Mouse (Mus musculus) lung, embryonic 16.5 days (tissue): Measurements from ENCODE around the gene Gzma. TPM values are rescaled to one million over a fixed set of nuclear protein-coding genes. Genes with fewer than 3 reads are reported as not detected.

Experiments
- ATAC-seq: fragments of 200-750 bp; cut with Nextera tagmentation; 2 replicates; pipeline ENCODE4 v1.8.0; 2017; ENCODE audit warnings: low read depth, mild to moderate bottlenecking, moderate library complexity
- H3K27ac ChIP-seq: fragments of 300-500 bp; sonication (generic); 2 replicates; pipeline ENCODE4 v1.5.1; 2014; ENCODE audit warnings: mild to moderate bottlenecking, control low read depth, low read length
- H3K27me3 ChIP-seq: fragments of 300-500 bp; sonication (generic); 2 replicates; pipeline ENCODE4 v1.6.1; 2014; ENCODE audit warnings: low read depth, low read length, mixed read lengths; ENCODE audit not compliant: control insufficient read depth, insufficient read depth
- H3K36me3 ChIP-seq: fragments of 300-500 bp; sonication (generic); 2 replicates; pipeline ENCODE4 v1.6.1; 2014; ENCODE audit warnings: low read length; ENCODE audit not compliant: control insufficient read depth, insufficient read depth
- H3K4me1 ChIP-seq: fragments of 300-500 bp; sonication (generic); replicated peaks from 2 replicates; pipeline ENCODE4 v1.6.1; 2014; ENCODE audit warnings: low read length, mixed read lengths; ENCODE audit not compliant: control insufficient read depth, insufficient read depth
- H3K4me2 ChIP-seq: fragments of 300-500 bp; sonication (generic); 2 replicates; pipeline ENCODE4 v1.6.1; 2014; ENCODE audit warnings: low read depth, low read length, control low read depth
- H3K4me3 ChIP-seq: fragments of 300-500 bp; sonication (generic); 2 replicates; pipeline ENCODE4 v1.5.1; 2014; ENCODE audit warnings: mild to moderate bottlenecking, low read length, control low read depth
- H3K9ac ChIP-seq: fragments of 300-500 bp; sonication (generic); 2 replicates; pipeline ENCODE4 v1.6.1; 2014; ENCODE audit warnings: low read length, control low read depth
- H3K9me3 ChIP-seq: fragments of 300-500 bp; sonication (generic); 2 replicates; pipeline ENCODE4 v1.6.1; 2016; ENCODE audit warnings: low read length; ENCODE audit not compliant: control insufficient read depth
- WGBS: fragments of 180-500 bp; shearing (Covaris S2); extraction: QIAGEN DNeasy Blood & Tissue Kit; methylation state at CpG from one replicate; pipeline ENCODE4 v1.1.7; 2014; 5-methylcytosine and 5-hydroxymethylcytosine counted together
- polyA plus RNA-seq: library from polyadenylated mRNA; unstranded; fragments of >200 nt; fragmentation: Nextera tagmentation; extraction: Ambion mirVana; gene quantifications from 2 replicates; pipeline ENCODE4 v1.2.1, GENCODE M21; 2015

The Gzma gene
- polyA plus RNA-seq, 1 experiment from 2014 or later = 5.6 TPM

DNA sequence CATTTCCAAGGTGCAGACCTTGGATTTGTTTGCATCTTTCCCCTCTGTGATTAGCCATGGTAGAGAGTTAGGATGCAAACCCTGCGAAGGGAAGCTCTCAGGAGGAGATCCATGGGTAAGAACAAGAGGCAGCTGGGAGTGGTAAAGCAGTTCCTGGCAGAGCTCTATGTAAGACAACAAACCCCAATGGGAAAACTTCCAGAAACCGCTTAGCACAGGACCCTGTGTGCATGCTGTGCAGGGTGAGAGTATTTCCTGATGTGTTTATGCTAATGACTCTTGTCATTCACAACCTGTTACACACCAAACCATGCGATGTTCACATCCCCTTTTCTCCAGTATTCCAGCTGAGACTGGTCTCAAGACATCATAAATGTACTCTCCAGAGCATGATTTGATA is 3.8 kb downstream of the Gzma start:
- Histone ChIP-seq H3K27ac (no peak overlapping the region), H3K9ac (no peak overlapping the region), H3K9me3 (no peaks in the 10 kb centered on the region), H3K4me3 (no peak overlapping the region), H3K4me2 (no peak overlapping the region), H3K4me1 (no peaks in the 10 kb centered on the region), H3K27me3 (no peaks in the 10 kb centered on the region), H3K36me3 (no peaks in the 10 kb centered on the region)
- WGBS = 75% methylated on average over 3 of the region's 3 CpGs
- ATAC-seq = no peak

DNA sequence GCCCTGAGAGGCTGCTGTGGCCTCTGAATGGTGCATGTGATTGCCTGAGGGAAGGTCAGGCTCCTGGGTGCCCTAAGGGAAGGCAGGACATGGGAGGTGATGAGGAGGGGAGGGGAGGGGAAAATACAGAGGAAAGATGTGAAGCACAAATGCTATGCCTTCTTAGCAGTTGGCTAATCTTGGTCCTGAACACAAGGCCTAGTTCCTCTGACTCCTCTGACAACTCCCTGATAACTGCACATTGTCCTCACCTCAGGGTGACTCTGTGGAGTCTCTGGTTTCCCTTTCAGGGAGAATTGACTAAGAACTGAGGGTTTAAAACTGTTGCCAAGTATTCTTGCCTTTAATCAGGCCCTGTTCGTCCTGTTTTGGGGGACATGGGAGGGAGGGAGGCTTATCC is 6.2 kb downstream of the Gzma start:
- H3K4me1 ChIP-seq = no peaks in the 10 kb centered on the region
- H3K4me2 ChIP-seq = no peak overlapping the region
- ATAC-seq = no peak
- no peak overlapping the region for H3K4me3 ChIP-seq
- no peaks in the 10 kb centered on the region for H3K9me3 ChIP-seq
- no peaks in the 10 kb centered on the region for H3K27me3 ChIP-seq
- H3K27ac ChIP-seq = no peak overlapping the region
- 70% methylated on average over 1 of the region's 1 CpGs for WGBS
- H3K36me3 ChIP-seq = no peaks in the 10 kb centered on the region
- H3K9ac ChIP-seq = no peak overlapping the region

DNA sequence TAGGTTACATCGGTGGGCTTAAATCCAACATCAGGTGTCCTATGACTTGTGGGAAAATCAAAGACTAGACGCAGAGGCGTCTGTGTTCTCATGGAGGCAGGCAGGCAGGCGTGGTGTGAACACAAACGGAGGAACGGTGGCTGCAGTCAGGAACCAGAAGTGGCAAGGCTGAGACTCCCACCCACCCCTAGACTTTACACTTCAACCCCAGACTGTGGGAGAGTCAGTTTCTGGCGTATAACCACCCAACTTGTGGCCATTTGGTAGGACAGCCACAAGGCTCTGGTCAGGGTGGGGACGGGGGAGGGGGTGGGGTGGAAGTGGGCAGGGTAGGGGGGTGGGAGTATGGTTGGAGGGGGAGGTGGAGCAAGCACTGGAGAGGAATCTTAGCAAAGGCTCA is 10.3 kb downstream of the Gzma start:
- H3K4me3 ChIP-seq = no peak overlapping the region
- no peaks in the 10 kb centered on the region for H3K27me3 ChIP-seq
- H3K9ac ChIP-seq = no peak overlapping the region
- no peak for ATAC-seq
- 53% methylated on average over 8 of the region's 8 CpGs for whole genome bisulfite sequencing
- no peak overlapping the region for H3K4me2 ChIP-seq
- no peaks in the 10 kb centered on the region for H3K36me3 ChIP-seq
- H3K4me1 ChIP-seq = no peaks in the 10 kb centered on the region
- no peak overlapping the region for H3K27ac ChIP-seq
- no peaks in the 10 kb centered on the region for H3K9me3 ChIP-seq

DNA sequence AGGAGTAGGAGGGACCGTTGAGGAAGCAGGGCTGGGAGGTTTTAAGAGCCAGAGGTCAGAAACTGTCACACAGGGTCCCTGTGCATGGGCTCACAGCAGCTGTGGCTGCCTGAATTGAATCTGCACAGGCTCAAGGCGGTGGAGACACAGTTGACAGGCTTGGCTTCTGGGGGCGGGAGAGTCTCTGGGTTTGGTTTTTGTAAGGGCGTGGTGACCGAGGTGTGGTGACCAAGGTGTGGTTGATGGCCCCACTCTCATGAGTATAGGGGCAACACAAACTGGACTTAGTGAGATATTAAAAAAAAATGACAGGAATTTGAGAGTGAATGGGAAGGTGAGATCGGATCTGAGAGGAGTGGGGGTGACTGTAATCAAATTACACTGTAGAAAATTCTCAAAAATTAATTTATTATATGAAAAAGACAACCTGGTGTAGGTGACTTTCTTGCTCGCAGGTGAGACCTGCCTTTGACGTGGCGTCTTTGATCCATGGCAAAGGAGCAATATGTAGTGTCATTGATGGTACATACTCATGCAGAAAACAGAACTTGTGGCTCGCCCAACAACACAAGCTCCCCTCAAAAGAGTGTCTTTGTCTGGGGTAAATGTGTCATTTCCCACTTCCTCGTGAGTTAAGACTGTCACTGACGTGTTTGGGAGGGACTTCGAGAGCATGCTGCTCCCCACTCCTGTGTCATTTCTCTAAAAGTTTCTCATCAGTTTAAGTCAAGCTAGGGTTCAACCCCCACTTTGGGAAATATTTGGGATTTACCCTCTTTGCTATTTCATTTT is 13.4 kb downstream of the Gzma start:
- ATAC-seq = no peak
- 71% methylated on average over 13 of the region's 13 CpGs for WGBS
- Histone ChIP-seq H3K4me3 (no peak overlapping the region), H3K4me2 (no peak overlapping the region), H3K27me3 (no peaks in the 10 kb centered on the region), H3K9ac (no peak overlapping the region), H3K36me3 (no peaks in the 10 kb centered on the region), H3K27ac (no peak overlapping the region), H3K9me3 (no peaks in the 10 kb centered on the region), H3K4me1 (no peaks in the 10 kb centered on the region)

DNA sequence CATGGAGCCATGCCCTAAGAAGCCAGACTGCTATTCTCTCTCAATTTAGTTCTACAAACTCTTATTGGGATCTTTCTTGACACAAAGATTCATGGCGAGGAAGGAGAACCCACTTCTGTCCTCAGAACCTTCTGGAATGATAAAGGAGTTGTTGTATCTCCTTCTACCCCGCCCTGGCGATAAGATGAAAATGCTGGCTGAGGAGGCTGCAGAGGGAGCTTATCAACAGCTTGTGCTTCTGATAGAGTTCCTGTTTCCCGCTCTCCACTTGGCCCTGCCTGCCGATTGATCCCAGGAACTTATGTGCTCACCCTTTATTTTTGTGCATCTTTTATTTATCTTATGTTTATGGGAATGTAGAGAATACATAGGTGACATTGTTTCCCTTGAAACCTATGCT is 16.0 kb downstream of the Gzma start:
- Histone ChIP-seq H3K4me2 (no peak overlapping the region), H3K4me1 (no peaks in the 10 kb centered on the region), H3K36me3 (no peaks in the 10 kb centered on the region), H3K9ac (no peak overlapping the region), H3K27me3 (no peaks in the 10 kb centered on the region), H3K4me3 (no peak overlapping the region), H3K9me3 (no peaks in the 10 kb centered on the region), H3K27ac (no peak overlapping the region)
- ATAC-seq = no peak
- WGBS = 53% methylated on average over 5 of the region's 5 CpGs

DNA sequence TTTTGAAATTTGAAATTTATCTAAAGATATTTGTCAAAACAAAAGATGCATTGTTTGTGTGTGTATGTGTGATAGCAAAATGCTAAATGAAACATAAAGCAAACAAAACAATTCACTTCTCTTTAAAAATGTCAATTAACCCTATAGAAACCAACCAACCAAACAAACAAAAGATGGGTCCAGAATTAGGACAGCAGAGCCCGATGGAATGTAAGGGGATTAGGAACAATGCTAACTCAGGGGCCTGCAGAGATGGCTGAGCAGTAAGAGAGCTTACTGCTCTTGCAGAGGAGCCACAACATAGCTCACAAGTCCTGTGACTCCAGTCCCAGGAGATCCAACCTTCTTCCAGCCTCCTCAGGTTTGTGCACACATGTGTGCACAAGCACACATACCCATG is 18.7 kb downstream of the Gzma start:
- Histone ChIP-seq H3K4me1 (no peaks in the 10 kb centered on the region), H3K36me3 (no peaks in the 10 kb centered on the region), H3K9ac (no peak overlapping the region), H3K4me3 (no peak overlapping the region), H3K27me3 (no peaks in the 10 kb centered on the region), H3K4me2 (no peak overlapping the region), H3K9me3 (no peaks in the 10 kb centered on the region), H3K27ac (no peak overlapping the region)
- ATAC-seq = no peak
- WGBS = 52% methylated on average over 1 of the region's 1 CpGs

DNA sequence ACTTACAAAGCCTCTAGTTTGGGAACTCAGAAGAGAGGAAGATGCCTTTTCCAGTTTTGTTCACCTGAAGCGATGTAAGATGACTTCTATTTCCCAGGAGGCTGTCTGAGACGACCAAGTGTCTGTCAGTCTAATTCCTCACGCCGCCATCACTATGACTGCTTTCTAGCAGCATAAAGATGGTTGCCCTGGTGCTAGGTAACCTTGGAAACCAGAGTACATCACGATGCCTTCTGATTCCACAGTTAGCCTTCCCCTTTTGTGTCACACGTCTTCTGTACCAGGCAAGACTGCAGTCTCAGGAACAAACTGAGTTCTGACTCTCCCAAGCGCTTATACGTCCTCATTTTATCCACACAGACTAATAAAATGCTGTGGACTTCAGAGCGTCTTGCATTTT is 21.8 kb downstream of the Gzma start:
- Histone ChIP-seq H3K36me3 (no peaks in the 10 kb centered on the region), H3K4me3 (no peak overlapping the region), H3K9me3 (no peaks in the 10 kb centered on the region), H3K4me2 (no peak overlapping the region), H3K27me3 (no peaks in the 10 kb centered on the region), H3K27ac (no peak overlapping the region), H3K9ac (no peak overlapping the region), H3K4me1 (no peaks in the 10 kb centered on the region)
- WGBS = 79% methylated on average over 9 of the region's 9 CpGs
- ATAC-seq = no peak

DNA sequence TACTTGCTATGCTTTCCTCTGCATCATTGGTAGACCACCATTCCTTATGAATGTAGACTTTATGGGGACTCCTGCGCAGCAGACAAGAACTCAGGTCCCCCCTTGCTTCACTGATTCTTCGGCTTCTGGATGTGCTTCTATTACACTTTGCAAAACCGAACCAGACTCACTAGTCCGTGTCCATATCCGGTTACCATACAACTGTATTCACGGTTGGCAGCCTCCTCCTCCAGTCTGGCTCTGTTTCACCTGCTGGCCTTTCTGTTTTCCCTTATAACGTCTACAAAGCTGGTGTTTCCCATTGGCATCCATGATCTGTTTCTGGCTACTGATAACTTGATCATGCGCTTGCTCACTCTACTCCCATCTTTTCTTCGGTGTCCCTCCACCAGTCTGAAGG is 36.2 kb downstream of the Gzma start:
- Histone ChIP-seq H3K4me3 (no peak overlapping the region), H3K27ac (no peak overlapping the region), H3K27me3 (no peaks in the 10 kb centered on the region), H3K4me1 (no peaks in the 10 kb centered on the region), H3K4me2 (no peak overlapping the region), H3K36me3 (no peaks in the 10 kb centered on the region), H3K9ac (no peak overlapping the region), H3K9me3 (no peaks in the 10 kb centered on the region)
- no peak for ATAC-seq
- WGBS = 89% methylated on average over 9 of the region's 9 CpGs

DNA sequence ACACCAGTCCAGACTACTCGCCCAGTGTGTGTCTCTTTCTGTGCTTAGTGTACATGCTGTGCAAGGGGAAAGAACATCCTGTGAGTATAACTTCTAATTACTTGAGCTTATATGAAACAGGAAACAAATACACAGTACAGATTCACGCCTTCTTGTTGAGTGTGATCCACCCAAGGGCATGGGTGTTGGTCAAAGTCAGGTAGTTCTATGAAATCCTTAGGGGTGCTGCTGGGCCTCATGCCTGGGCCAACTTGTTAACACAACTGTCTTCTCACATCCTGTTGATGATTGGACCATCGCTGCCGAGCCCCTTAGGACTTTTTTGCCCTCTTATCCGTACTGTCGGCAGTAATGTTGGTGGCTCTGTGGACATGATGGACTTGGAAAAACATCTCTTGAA is 39.0 kb downstream of the Gzma start:
- H3K9ac ChIP-seq = no peak overlapping the region
- no peaks in the 10 kb centered on the region for H3K4me1 ChIP-seq
- no peak overlapping the region for H3K4me2 ChIP-seq
- no peaks in the 10 kb centered on the region for H3K9me3 ChIP-seq
- no peak overlapping the region for H3K4me3 ChIP-seq
- ATAC-seq = no peak
- H3K27me3 ChIP-seq = no peaks in the 10 kb centered on the region
- no peak overlapping the region for H3K27ac ChIP-seq
- 74% methylated on average over 6 of the region's 6 CpGs for WGBS
- no peaks in the 10 kb centered on the region for H3K36me3 ChIP-seq

DNA sequence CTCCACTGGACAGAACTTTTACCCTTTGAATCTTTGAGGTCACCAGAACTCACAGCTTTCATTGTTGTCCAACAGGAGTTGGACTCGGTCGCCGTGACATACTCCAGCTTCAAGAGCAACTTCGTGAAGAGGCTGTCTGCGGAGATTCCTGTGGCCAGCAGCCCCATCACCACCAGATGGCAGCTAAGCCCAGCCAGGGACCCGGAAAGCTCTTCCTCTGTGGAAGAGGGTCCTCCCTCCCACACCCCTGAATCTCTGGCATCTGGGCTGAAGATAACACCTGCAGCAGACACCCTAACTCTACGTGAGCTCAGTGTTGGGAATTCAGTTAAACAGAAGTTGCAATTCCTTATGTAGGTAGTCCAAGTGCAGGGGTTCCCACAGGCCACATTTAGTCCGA is 45.0 kb downstream of the Gzma start:
- no peaks in the 10 kb centered on the region for H3K4me1 ChIP-seq
- no peaks in the 10 kb centered on the region for H3K27me3 ChIP-seq
- H3K27ac ChIP-seq = no peak overlapping the region
- ATAC-seq = no peak
- 25% methylated on average over 8 of the region's 8 CpGs for WGBS
- H3K36me3 ChIP-seq = no peaks in the 10 kb centered on the region
- no peak overlapping the region for H3K9ac ChIP-seq
- no peak overlapping the region for H3K4me3 ChIP-seq
- H3K4me2 ChIP-seq = no peak overlapping the region
- H3K9me3 ChIP-seq = no peaks in the 10 kb centered on the region
